Mouse (Mus musculus) ES-Bruce4 (cell line): ENCODE data around the gene Mon2.

Experiments
- CTCF ChIP-seq: IDR thresholded peaks from one replicate; pipeline ENCODE4 v1.8.1; 2011; ENCODE audit warnings: low read depth, low read length
- EP300 ChIP-seq: IDR thresholded peaks from 2 replicates; pipeline ENCODE4 v1.6.1; 2011; ENCODE audit warnings: low read depth, low read length; ENCODE audit not compliant: insufficient read depth
- POLR2A ChIP-seq: IDR thresholded peaks from one replicate; pipeline ENCODE4 v1.8.1; 2011; ENCODE audit warnings: low read length; ENCODE audit not compliant: insufficient read depth

DNA sequence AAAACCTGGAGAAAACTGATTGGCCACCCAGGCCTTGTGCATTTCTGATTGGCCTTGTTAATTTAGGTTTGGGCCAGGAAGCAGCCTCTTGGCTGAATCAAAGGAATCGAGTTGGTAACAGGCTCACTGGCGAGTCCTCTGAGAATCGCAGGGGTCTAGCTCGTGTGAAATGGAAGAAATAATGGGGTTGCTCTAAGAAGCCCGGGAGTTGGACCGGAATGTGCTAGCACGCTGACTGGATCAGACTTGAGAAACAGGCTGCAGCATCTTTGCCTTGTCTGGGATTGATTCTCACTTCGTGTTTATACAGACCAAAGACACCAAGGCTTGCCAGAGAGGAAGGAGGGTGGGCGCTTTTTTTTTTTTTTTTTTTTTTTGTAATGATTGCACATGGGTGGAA, 114.8 kb downstream of the Mon2 start:
- TF ChIP-seq POLR2A: no peak
- no peak for TF ChIP-seq EP300
- TF ChIP-seq CTCF: no peak
